Mouse (Mus musculus) heart, embryonic 11.5 days (tissue): Measurements from ENCODE around the gene Lonp1. TPM values are rescaled to one million over a fixed set of nuclear protein-coding genes. Genes with fewer than 3 reads are reported as not detected.

Source experiments
- ATAC-seq: fragments of 200-750 bp; cut with Nextera tagmentation; replicated peaks from 2 replicates; pipeline ENCODE4 v1.8.0; 2017; ENCODE audit warnings: moderate library complexity; ENCODE audit not compliant: insufficient number of reproducible peaks, low FRiP score, low TSS enrichment
- H3K27ac ChIP-seq: fragments of 300-500 bp; sonication (generic); 2 replicates; pipeline ENCODE4 v1.5.1; 2014; ENCODE audit warnings: mild to moderate bottlenecking, low read depth, low read length
- H3K27me3 ChIP-seq: fragments of 300-500 bp; sonication (generic); 2 replicates; pipeline ENCODE4 v1.6.1; 2014; ENCODE audit warnings: mild to moderate bottlenecking, low read length, mixed read lengths; ENCODE audit not compliant: control insufficient read depth, insufficient read depth
- H3K36me3 ChIP-seq: fragments of 300-500 bp; sonication (generic); 2 replicates; pipeline ENCODE4 v1.6.1; 2014; ENCODE audit warnings: mild to moderate bottlenecking, low read length, moderate library complexity, mixed read lengths; ENCODE audit not compliant: control insufficient read depth, insufficient read depth
- H3K4me1 ChIP-seq: fragments of 300-500 bp; sonication (generic); 2 replicates; pipeline ENCODE4 v1.6.1; 2014; ENCODE audit warnings: low read length; ENCODE audit not compliant: control insufficient read depth, insufficient read depth
- H3K4me2 ChIP-seq: fragments of 300-500 bp; sonication (generic); 2 replicates; pipeline ENCODE4 v1.6.1; 2014; ENCODE audit warnings: mild to moderate bottlenecking, moderate library complexity
- H3K4me3 ChIP-seq: fragments of 300-500 bp; sonication (generic); 2 replicates; pipeline ENCODE4 v1.5.1; 2014; ENCODE audit warnings: low read depth, low read length
- H3K9ac ChIP-seq: fragments of 300-500 bp; sonication (generic); 2 replicates; pipeline ENCODE4 v1.6.1; 2014; ENCODE audit warnings: mild to moderate bottlenecking, low read depth, low read length, moderate library complexity
- H3K9me3 ChIP-seq: fragments of 300-500 bp; sonication (generic); replicated peaks from 2 replicates; pipeline ENCODE4 v1.6.1; 2016; ENCODE audit warnings: low read length; ENCODE audit not compliant: control insufficient read depth
- WGBS: fragments of 180-500 bp; shearing (Covaris S2); extraction: QIAGEN DNeasy Blood & Tissue Kit; methylation state at CpG from one replicate; pipeline ENCODE4 v1.1.7; 2014; ENCODE audit not compliant: insufficient replicate concordance; 5-methylcytosine and 5-hydroxymethylcytosine counted together
- polyA plus RNA-seq: library from polyadenylated mRNA; unstranded; fragments of >200 nt; fragmentation: Nextera tagmentation; extraction: Ambion mirVana; gene quantifications from 2 replicates; pipeline ENCODE4 v1.2.1, GENCODE M21; 2014

Gene Lonp1
- polyA plus RNA-seq, 1 experiment from 2014 or later, result 54.1 TPM

DNA sequence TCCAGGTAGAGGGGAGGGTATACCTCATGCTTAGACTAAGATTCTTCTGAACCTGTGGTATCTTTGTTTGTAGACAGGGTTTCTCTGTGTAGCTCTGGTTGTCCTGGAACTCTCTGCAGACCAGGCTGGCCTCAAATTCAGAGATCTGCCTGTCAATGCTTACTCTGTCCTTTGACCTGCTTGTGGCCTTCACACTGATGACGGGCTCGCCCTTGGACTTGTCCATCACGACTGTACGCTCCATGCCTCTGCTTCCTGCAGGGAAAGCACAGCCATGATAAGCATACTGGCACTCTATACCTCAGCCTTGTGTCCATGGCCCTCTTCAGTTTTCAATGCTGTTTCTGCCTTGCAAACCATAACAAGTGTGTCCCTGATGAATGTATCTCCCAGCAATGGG lies 59.3 kb downstream of the Lonp1 start:
- Histone ChIP-seq H3K27ac (no peak overlapping the region), H3K27me3 (no peaks in the 10 kb centered on the region), H3K36me3 (peaks cover 73% of the 10 kb centered on the region), H3K4me1 (no peaks in the 10 kb centered on the region), H3K4me2 (no peak overlapping the region), H3K4me3 (no peak overlapping the region), H3K9me3 (no peaks in the 10 kb centered on the region), H3K9ac (no peak overlapping the region)
- ATAC-seq, result no peak
- 92% methylated on average over 4 of the region's 4 CpGs for WGBS

DNA sequence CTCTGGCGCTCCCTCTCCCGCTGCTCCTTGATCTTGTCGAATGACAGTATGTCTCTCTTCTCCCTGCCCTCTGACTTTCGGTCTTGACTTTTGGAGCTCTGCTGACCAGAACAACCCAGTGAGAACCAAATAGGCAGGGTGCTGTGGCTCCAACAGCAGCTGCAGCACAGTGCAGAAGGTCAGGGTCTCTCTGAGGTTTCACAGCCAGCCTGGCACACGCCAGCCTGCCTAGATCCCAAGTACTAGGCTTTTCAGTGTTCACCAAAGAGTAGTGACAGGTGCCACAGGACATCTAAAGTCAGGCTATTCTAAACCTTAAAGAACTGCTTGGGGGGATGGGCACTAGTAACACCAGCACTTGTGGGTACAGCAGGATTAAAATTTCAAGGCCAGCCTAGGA lies 59.8 kb downstream of the Lonp1 start:
- 92% methylated on average over 5 of the region's 5 CpGs for WGBS
- Histone ChIP-seq H3K4me3 (no peak overlapping the region), H3K4me1 (no peaks in the 10 kb centered on the region), H3K4me2 (no peak overlapping the region), H3K27me3 (no peaks in the 10 kb centered on the region), H3K36me3 (peaks cover 78% of the 10 kb centered on the region), H3K27ac (no peak overlapping the region), H3K9ac (no peak overlapping the region), H3K9me3 (no peaks in the 10 kb centered on the region)
- ATAC-seq, result no peak

DNA sequence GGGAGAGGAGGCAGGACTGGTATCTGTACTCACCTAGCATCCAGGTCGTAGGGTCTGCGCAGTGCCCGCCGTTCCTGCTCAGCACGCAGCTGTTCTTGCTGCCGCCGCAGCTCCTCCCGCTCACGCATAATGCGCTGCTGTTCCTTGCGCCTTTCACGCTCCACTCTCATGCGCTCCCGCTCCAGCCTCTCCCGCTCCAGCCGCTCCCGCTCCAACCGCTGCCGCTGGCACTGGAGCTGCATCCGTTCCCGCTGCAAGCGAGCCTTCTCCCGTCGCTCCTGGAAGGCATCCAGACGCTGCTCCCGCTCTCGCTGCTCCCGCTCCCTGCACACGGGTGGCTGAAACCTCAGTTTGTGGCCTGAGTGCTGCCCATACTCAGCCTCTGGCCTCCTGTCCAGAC lies 60.4 kb downstream of the Lonp1 start:
- H3K4me3 ChIP-seq, result no peak overlapping the region
- no peak for ATAC-seq
- no peaks in the 10 kb centered on the region for H3K9me3 ChIP-seq
- H3K27me3 ChIP-seq, result no peaks in the 10 kb centered on the region
- no peak overlapping the region for H3K4me2 ChIP-seq
- no peak overlapping the region for H3K27ac ChIP-seq
- WGBS, result 92% methylated on average over 29 of the region's 29 CpGs
- H3K9ac ChIP-seq, result no peak overlapping the region
- H3K4me1 ChIP-seq, result no peaks in the 10 kb centered on the region
- peaks cover 78% of the 10 kb centered on the region for H3K36me3 ChIP-seq

Other genes with a start within 250 kb of the Lonp1 start
- 53.0 and 58.1 TPM in 2 replicates for gene Ptprs, start 150.4 kb downstream of the Lonp1 start, polyA plus RNA-seq
- not detected in 2 replicates for gene Znrf4, start 114.5 kb downstream of the Lonp1 start, polyA plus RNA-seq
- gene Gm20219, start 72.5 kb downstream of the Lonp1 start, polyA plus RNA-seq, result 0.28 and 0.62 TPM in 2 replicates
- 47.7 and 48.0 TPM in 2 replicates for gene Safb2, start 42.3 kb downstream of the Lonp1 start, polyA plus RNA-seq
- gene Safb, start 42.1 kb downstream of the Lonp1 start, polyA plus RNA-seq, result 65.9 and 77.3 TPM in 2 replicates
- gene 2410015M20Rik, start 17.1 kb downstream of the Lonp1 start, polyA plus RNA-seq, result 284 and 290 TPM in 2 replicates
- 1,303 and 1,414 TPM in 2 replicates for gene Rpl36, start 13.5 kb downstream of the Lonp1 start, polyA plus RNA-seq
- gene Catsperd, start 1.3 kb upstream of the Lonp1 start, polyA plus RNA-seq, result 0.20 and 0.42 TPM in 2 replicates
- 65.9 and 66.2 TPM in 2 replicates for gene Ranbp3, start 46.4 kb upstream of the Lonp1 start, polyA plus RNA-seq
- gene Ndufa11, start 90.9 kb upstream of the Lonp1 start, polyA plus RNA-seq, result 651 and 677 TPM in 2 replicates
- 11.9 and 13.4 TPM in 2 replicates for gene Vmac, start 91.1 kb upstream of the Lonp1 start, polyA plus RNA-seq
- 4.6 and 5.2 TPM in 2 replicates for gene Nrtn, start 130.6 kb upstream of the Lonp1 start, polyA plus RNA-seq
- 28.4 and 32.1 TPM in 2 replicates for gene Dus3l, start 137.9 kb upstream of the Lonp1 start, polyA plus RNA-seq
- gene Prr22, start 143.4 kb upstream of the Lonp1 start, polyA plus RNA-seq, result 0.97 and 1.0 TPM in 2 replicates
- 3.2 and 3.3 TPM in 2 replicates for gene Rfx2, start 204.1 kb upstream of the Lonp1 start, polyA plus RNA-seq
- not detected in 2 replicates for gene Acsbg2, start 247.6 kb upstream of the Lonp1 start, polyA plus RNA-seq
- 0.26 and 0.44 TPM in 2 replicates for gene 1700061G19Rik, start 248.6 kb upstream of the Lonp1 start, polyA plus RNA-seq